Mouse (Mus musculus): ENCODE results near the gene Lipo2.
"Not testable (repeated sequence)": the region's sequence is repeated elsewhere in the genome, so short reads cannot be mapped to it uniquely, and the experiment has no call there.

Gene Lipo2

DNA sequence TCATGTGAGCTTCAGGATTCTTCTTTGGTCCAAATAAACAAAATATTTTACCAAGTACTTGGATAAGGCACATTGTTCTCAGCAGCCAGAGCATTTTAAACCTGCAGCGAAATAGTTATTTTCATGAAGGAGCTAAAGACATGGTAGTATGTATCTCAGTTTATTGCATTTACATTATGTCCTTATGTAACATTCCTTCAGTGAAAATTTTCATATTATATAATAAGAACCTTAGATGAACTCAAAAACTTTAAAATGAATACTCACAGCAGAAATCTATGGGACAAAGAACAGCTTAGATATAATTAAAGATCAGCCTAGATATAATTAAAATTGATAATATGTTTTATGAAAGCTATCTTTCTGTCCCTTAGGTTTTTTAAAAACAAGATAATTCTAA is at the start of gene Lipo2:
Gene Lipo2, minus strand, starts transcription at position 101 of the 400 bp plus-strand sequence.
- DNase-seq (ENCODE audit: low spot score), result not testable (repeated sequence)

DNA sequence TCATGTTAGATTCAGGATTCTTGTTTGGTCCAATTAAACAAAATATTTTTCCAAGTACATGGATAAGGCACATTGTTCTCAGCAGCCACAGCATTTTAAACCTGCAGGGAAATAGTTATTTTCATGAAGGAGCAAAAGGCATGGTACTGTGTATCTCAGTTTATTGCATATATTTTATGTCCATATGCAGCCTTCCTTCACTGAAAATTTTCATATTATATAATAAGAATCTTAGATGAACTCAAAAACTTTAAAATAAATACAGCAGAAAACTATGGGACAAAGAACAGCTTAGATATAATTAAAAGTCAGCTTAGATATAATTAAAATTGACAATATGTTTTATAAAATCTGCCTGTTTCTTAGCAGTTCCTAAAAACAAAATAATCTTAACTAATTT is 36.2 kb upstream of the Lipo2 start, which contains the start of gene Lipo1:
Gene Lipo1, minus strand, starts transcription at position 101 of the 400 bp plus-strand sequence.
- not testable (repeated sequence) for DNase-seq (ENCODE audit: low spot score)

GRCm38 (mm10) chr19:33786576-33787277 is 35.6 kb upstream of the Lipo2 start:
- DNase-seq (ENCODE audit: low spot score), result no peak

GRCm38 (mm10) chr19:33761287-33762086 is 10.3 kb upstream of the Lipo2 start, which contains the start of gene Lipo3:
Lipo3 (minus strand) TSS chr19:33761951.
- DNase-seq (ENCODE audit: low spot score), result peak; percentile 55

Measured in testis, postnatal 10 days (tissue).